Mouse (Mus musculus) embryonic facial prominence, embryonic 11.5 days (tissue): Measurements from ENCODE around the gene Abcc9. TPM values are rescaled to one million over a fixed set of nuclear protein-coding genes. Genes with fewer than 3 reads are reported as not detected.
A peak's percentile ranks its signal among the peaks of the same experiment; 100 is the strongest.

Source experiments
- ATAC-seq: fragments of 200-750 bp; cut with Nextera tagmentation; replicated peaks from 2 replicates; pipeline ENCODE4 v1.8.0; 2017; ENCODE audit warnings: low read depth; ENCODE audit not compliant: insufficient number of reproducible peaks, low FRiP score, low TSS enrichment
- DNase-seq: peaks from one replicate; pipeline ENCODE4 v3.0.0-alpha.2; 2015; ENCODE audit warnings: low spot score
- H3K27ac ChIP-seq: fragments of 300-500 bp; sonication (generic); replicated peaks from 2 replicates; pipeline ENCODE4 v1.5.1; 2014; ENCODE audit warnings: mild to moderate bottlenecking, low read depth, low read length, control low read depth
- H3K27me3 ChIP-seq: fragments of 300-500 bp; sonication (generic); 2 replicates; pipeline ENCODE4 v1.6.1; 2014; ENCODE audit warnings: mild to moderate bottlenecking, low read length, moderate library complexity, mixed read lengths; ENCODE audit not compliant: control insufficient read depth, insufficient read depth
- H3K36me3 ChIP-seq: fragments of 300-500 bp; sonication (generic); replicated peaks from 2 replicates; pipeline ENCODE4 v1.6.1; 2014; ENCODE audit warnings: low read depth, mild to moderate bottlenecking, low read length, moderate library complexity, mixed read lengths; ENCODE audit not compliant: control insufficient read depth, insufficient read depth
- H3K4me1 ChIP-seq: fragments of 300-500 bp; sonication (generic); 2 replicates; pipeline ENCODE4 v1.6.1; 2014; ENCODE audit warnings: low read length, mixed read lengths; ENCODE audit not compliant: control insufficient read depth, insufficient read depth
- H3K4me2 ChIP-seq: fragments of 300-500 bp; sonication (generic); 2 replicates; pipeline ENCODE4 v1.6.1; 2014; ENCODE audit warnings: low read depth, mild to moderate bottlenecking, control low read depth, low read length, moderate library complexity
- H3K4me3 ChIP-seq: fragments of 300-500 bp; sonication (generic); 2 replicates; pipeline ENCODE4 v1.5.1; 2014; ENCODE audit warnings: low read depth, low read length, control low read depth
- H3K9ac ChIP-seq: fragments of 300-500 bp; sonication (generic); replicated peaks from 2 replicates; pipeline ENCODE4 v1.6.1; 2014; ENCODE audit warnings: mild to moderate bottlenecking, control low read depth, low read length
- H3K9me3 ChIP-seq: fragments of 300-500 bp; sonication (generic); replicated peaks from 2 replicates; pipeline ENCODE4 v1.6.1; 2016; ENCODE audit warnings: mild to moderate bottlenecking, low read length, inconsistent platforms, mixed read lengths; ENCODE audit not compliant: control insufficient read depth
- WGBS: fragments of 180-500 bp; shearing (Covaris S2); extraction: QIAGEN DNeasy Blood & Tissue Kit; methylation state at CpG from one replicate; pipeline ENCODE4 v1.1.7; 2014; 5-methylcytosine and 5-hydroxymethylcytosine counted together
- polyA plus RNA-seq: library from polyadenylated mRNA; unstranded; fragments of >200 nt; fragmentation: Nextera tagmentation; extraction: Ambion mirVana; gene quantifications from 2 replicates; pipeline ENCODE4 v1.2.1, GENCODE M21; 2014

Gene Abcc9
- polyA plus RNA-seq, 1 experiment from 2014 or later, result 1.8 TPM

- ATAC-seq (no peak), DNase-seq (no peak)
- Histone ChIP-seq H3K27me3 (no peaks in the 10 kb centered on the region), H3K4me1 (no peaks in the 10 kb centered on the region), H3K36me3 (no peaks in the 10 kb centered on the region), H3K27ac (no peak overlapping the region), H3K9me3 (no peaks in the 10 kb centered on the region), H3K4me3 (no peak overlapping the region), H3K9ac (no peak overlapping the region), H3K4me2 (no peak overlapping the region)
- 57% methylated on average over 8 of the region's 8 CpGs for WGBS
Measured at GRCm38 (mm10) chr6:142700753-142701152, 1.4 kb downstream of the Abcc9 start.

- ATAC-seq, result no peak
- H3K9ac ChIP-seq, result no peak overlapping the region
- no peaks in the 10 kb centered on the region for H3K27me3 ChIP-seq
- H3K9me3 ChIP-seq, result no peaks in the 10 kb centered on the region
- H3K4me1 ChIP-seq, result no peaks in the 10 kb centered on the region
- H3K36me3 ChIP-seq, result no peaks in the 10 kb centered on the region
- H3K4me3 ChIP-seq, result no peak overlapping the region
- no peak overlapping the region for H3K27ac ChIP-seq
- WGBS, result 71% methylated on average over 5 of the region's 5 CpGs
- no peak overlapping the region for H3K4me2 ChIP-seq
- no peak for DNase-seq
Measured at GRCm38 (mm10) chr6:142692085-142692484, 10.0 kb downstream of the Abcc9 start.

- no peak overlapping the region for H3K9ac ChIP-seq
- H3K4me3 ChIP-seq, result no peak overlapping the region
- H3K36me3 ChIP-seq, result no peaks in the 10 kb centered on the region
- H3K9me3 ChIP-seq, result no peaks in the 10 kb centered on the region
- no peak overlapping the region for H3K27ac ChIP-seq
- 85% methylated on average over 11 of the region's 11 CpGs for WGBS
- H3K4me2 ChIP-seq, result no peak overlapping the region
- ATAC-seq (0 out of 2 replicates have a peak, but pooled peaks have one; percentile 59), DNase-seq (no peak)
- H3K27me3 ChIP-seq, result no peaks in the 10 kb centered on the region
- no peaks in the 10 kb centered on the region for H3K4me1 ChIP-seq
Measured at GRCm38 (mm10) chr6:142689673-142690072, 12.4 kb downstream of the Abcc9 start.

DNA sequence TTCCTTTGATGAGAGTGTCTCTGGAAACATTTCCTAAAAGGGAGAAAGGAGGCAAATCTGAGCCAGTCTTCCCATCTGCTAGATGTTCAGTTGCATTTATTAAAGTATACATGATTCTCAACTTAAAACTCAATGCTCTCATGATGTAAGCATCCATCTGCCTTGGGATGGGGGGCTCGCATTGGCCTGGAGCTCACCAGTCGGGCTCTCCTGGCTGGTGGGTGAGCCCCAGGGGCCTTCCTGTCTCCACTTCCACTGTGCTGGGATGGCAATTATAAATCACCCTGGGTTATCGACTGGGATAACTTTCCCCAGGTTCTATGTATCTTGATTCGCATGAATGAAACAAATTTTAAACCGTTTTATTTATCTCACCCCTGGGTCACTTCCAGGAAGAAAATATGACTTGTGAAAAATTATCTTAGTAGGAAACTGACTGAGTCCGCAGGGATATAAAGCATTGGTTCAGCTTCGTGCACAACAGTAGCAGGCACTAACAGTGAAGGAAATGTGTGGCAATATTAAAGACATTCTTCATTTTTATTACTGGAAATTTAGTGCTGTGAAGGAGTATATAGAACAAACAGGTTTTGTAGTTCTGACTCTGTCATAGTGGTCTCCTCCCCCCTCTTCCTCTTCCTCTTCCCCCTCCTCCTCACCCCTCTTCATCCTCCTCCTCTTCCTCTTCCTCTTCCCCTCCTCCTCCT is 19.0 kb downstream of the Abcc9 start:
- 78% methylated on average over 7 of the region's 7 CpGs for WGBS
- no peak for ATAC-seq
- Histone ChIP-seq H3K4me2 (no peak overlapping the region), H3K36me3 (no peaks in the 10 kb centered on the region), H3K9ac (no peak overlapping the region), H3K9me3 (no peaks in the 10 kb centered on the region), H3K4me3 (no peak overlapping the region), H3K4me1 (no peaks in the 10 kb centered on the region), H3K27ac (no peak overlapping the region), H3K27me3 (no peaks in the 10 kb centered on the region)
- no peak for DNase-seq

DNA sequence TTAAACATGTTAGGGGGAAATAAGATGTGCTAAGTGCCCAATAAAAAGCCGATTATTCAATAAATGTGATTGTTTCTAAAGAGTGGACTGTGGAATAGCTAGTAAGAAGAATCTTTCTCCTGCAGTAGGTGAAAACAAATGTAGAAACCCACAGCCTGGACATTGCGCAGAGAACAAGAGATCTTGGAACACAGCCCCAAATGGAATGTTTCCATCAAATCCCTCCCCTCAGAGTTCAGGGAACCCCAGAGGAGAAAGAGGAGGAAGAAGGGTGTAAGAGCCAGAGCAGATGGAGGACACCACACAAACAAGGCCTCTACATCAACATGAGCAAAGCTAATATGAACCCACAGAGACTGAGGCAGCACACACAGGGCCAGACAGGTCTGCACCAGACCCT is 32.1 kb downstream of the Abcc9 start:
- no peak overlapping the region for H3K4me2 ChIP-seq
- H3K27me3 ChIP-seq, result no peaks in the 10 kb centered on the region
- no peak overlapping the region for H3K9ac ChIP-seq
- no peak overlapping the region for H3K27ac ChIP-seq
- H3K4me1 ChIP-seq, result no peaks in the 10 kb centered on the region
- ATAC-seq (no peak), DNase-seq (no peak)
- 94% methylated on average over 2 of the region's 2 CpGs for WGBS
- no peaks in the 10 kb centered on the region for H3K36me3 ChIP-seq
- no peak overlapping the region for H3K4me3 ChIP-seq
- no peaks in the 10 kb centered on the region for H3K9me3 ChIP-seq

- 94% methylated on average over 6 of the region's 6 CpGs for WGBS
- no peaks in the 10 kb centered on the region for H3K27me3 ChIP-seq
- H3K9me3 ChIP-seq, result no peaks in the 10 kb centered on the region
- no peak for DNase-seq
- H3K4me2 ChIP-seq, result no peak overlapping the region
- H3K4me1 ChIP-seq, result no peaks in the 10 kb centered on the region
- ATAC-seq, result no peak
- no peaks in the 10 kb centered on the region for H3K36me3 ChIP-seq
- H3K27ac ChIP-seq, result no peak overlapping the region
- H3K4me3 ChIP-seq, result no peak overlapping the region
- H3K9ac ChIP-seq, result no peak overlapping the region
Measured at GRCm38 (mm10) chr6:142669343-142669742, 32.8 kb downstream of the Abcc9 start.

DNA sequence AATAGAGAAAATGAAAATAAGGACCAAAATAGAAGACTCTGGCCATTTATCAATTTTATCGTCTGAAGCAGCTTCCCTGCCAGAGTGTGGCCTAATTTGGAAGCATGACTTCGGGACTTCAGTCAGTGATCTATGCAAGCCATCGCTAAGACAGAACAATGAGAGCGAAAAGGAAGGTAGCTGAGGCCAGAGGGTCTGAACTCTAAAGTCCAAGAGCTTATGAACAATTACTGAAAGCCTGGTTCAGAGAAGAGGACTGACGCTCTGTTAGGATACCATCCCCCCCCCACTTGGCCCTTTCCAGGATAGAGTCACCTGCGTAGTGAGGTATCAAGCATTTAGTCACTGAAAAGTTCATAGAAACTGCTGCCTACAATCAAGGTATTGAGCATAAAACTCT is 33.3 kb downstream of the Abcc9 start:
- WGBS, result 90% methylated on average over 6 of the region's 6 CpGs
- no peak for ATAC-seq

GRCm38 (mm10) chr6:142668419-142668766 is 33.7 kb downstream of the Abcc9 start:
- Histone ChIP-seq H3K4me1 (no peaks in the 10 kb centered on the region), H3K4me3 (no peak overlapping the region), H3K4me2 (no peak overlapping the region), H3K9ac (no peak overlapping the region), H3K27me3 (no peaks in the 10 kb centered on the region), H3K27ac (no peak overlapping the region), H3K36me3 (no peaks in the 10 kb centered on the region), H3K9me3 (no peaks in the 10 kb centered on the region)
- ATAC-seq (no peak), DNase-seq (no peak)
- 55% methylated on average over 1 of the region's 1 CpGs for WGBS

More for the DNA sequence above, 33.3 kb downstream of the Abcc9 start:
- Histone ChIP-seq H3K27ac (no peak overlapping the region), H3K4me1 (no peaks in the 10 kb centered on the region), H3K4me3 (no peak overlapping the region), H3K36me3 (no peaks in the 10 kb centered on the region), H3K4me2 (no peak overlapping the region), H3K27me3 (no peaks in the 10 kb centered on the region), H3K9me3 (no peaks in the 10 kb centered on the region), H3K9ac (no peak overlapping the region)
- DNase-seq, result no peak
